Mouse (Mus musculus) stomach, postnatal 0 days (tissue): ENCODE data around the gene Sim2.

Source experiments
- CTCF ChIP-seq: IDR thresholded peaks from 2 replicates; pipeline ENCODE4 v1.5.1; 2016; ENCODE audit warnings: antibody characterized with exemption, low read depth, mild to moderate bottlenecking, moderate library complexity
- EP300 ChIP-seq: optimal IDR thresholded peaks from 2 replicates; pipeline ENCODE3; 2016; ENCODE audit warnings: antibody characterized with exemption

DNA sequence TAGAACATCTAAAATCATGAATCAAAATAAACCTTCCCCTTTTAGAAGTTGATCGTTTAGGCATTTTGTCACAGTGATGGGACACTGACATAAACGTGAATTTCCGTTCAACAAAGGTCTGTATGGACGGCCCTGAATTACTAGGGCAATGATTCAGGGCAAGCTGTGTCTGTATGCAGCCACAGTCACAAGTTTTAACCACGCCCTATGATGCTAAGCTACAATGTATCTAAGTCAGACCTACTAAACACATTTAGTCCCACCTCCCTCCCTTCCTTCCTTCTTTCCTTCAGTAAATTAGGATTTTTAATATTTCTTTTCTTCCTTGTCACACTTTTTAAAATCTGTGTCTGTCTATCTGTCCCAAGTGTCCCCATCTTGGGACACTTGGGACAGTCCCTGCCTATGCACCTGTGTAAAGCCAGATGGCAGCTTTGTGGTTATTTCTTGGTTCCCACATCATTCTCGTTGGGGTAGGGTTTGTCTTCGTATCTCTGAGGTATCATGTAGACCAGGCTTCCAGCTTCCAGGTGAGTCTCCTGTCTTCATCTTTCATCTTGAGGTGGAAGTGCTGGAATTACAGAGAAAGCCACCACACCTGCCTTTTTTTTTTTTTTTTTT is 90.7 kb downstream of the Sim2 start:
- no peak for TF ChIP-seq CTCF
- TF ChIP-seq EP300 = no peak
